Mouse (Mus musculus): ENCODE measurements around the gene Fnbp1.

Fnbp1 gene

DNA sequence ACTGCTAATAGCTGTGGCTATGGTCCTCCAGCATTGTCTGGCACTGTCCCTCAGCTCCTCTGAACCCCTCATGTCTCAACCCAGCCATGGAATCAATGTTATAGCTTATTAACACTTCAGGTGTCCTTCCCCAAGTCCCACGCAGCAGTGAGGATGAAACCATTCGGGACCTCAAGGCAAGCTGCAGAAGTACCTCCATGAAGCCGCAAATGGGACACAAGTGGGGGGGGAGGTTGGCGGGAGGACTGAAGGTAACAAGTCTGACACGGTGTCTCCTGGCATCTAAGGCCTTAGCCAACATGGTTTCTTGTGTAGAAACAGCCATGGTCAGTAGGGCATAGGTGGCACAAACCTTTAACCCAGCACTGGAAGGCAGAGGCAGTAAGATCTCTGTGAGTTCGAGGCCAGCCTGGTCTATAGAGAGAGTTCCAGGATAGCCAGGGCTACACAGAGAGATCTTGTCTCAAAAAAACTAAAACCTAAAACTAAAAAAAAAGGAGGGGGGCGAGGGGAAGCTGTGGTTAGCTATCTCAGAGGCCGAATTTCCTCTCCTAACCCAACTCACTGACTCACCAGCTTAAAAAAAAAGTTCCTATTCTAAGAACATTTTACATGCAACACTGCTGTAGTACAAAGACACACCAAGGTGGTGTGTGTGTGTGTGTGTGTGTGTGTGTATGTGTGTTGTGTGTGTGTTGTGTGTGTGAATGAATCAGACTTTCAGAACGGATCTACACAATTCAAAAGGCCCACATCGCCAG is 79.8 kb downstream of the Fnbp1 start:
- no peak for DNase-seq

GRCm38 (mm10) chr2:31060787-31061730 is 80.7 kb downstream of the Fnbp1 start:
- DNase-seq = no peak

DNA sequence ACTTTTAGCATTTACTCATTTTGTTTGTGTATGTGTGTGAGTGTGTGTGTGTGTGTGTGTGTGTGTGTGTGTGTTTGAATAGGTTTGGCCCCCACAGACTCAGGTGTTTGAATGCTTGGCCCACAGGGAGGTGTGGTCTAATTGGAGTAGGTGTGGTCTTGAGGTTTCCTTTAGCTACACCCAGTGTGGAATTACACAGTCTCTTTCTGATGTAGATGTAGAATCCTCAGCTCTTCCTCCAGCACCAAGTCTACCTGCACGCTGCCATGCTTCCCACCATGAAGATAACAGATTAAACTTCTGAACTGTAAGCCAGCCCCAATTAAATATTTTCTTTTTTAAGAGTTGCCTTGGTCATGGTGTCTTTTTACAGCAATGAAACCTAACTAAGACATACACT is 81.5 kb downstream of the Fnbp1 start:
- DNase-seq = no peak

- DNase-seq = no peak
Observed at GRCm38 (mm10) chr2:31058443-31058842, 83.4 kb downstream of the Fnbp1 start.

GRCm38 (mm10) chr2:31057549-31058177 is 84.1 kb downstream of the Fnbp1 start:
- no peak for DNase-seq

- DNase-seq = no peak
Observed at GRCm38 (mm10) chr2:31056070-31056469, 85.7 kb downstream of the Fnbp1 start.

DNA sequence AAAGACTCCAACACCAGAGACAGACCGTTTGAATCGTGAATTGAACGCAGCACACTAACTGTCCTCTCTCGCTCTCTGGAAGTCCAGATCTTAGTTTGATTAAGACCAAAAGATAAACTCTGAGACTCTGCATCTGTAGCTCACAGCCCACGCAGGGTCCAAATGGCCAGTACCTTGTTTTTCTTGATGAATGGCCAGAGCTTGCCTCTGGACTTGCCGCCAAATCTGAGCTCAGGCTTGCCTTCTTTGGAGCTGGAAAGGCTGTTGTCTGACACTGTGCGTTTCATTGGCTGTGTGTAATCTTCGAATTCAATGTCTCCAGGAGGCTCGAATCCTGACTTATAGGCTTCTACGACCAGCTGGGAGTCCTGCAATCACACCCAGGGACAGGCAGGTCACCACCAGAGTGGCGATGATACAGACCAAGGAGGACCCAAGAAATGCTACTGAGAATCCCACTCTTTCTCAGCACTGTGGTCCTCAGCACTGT is 87.9 kb downstream of the Fnbp1 start:
- no peak for DNase-seq

GRCm38 (mm10) chr2:31053426-31053825 is 88.4 kb downstream of the Fnbp1 start:
- no peak for DNase-seq

DNA sequence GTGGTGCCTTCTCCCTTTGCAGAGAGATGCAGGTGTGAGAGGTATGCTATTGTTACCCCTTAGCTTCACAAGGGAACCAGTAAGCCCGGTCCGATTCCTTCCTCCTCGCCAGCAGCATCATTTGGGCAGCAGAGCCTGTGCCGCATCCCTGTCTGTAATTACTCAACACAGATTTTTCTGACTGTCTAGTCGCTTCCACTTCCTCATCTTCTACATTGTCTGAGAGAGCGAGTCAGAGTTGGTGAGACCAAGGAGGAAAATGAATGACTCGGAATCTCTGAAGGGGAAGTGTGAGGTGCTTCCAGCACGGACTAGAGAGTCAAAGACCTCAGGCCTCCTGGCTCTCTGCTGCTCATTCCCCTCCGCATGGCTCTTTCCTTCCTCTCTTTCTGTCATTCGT is 89.4 kb downstream of the Fnbp1 start:
- no peak for DNase-seq

- DNase-seq = no peak
Observed at GRCm38 (mm10) chr2:31048037-31048436, 93.8 kb downstream of the Fnbp1 start.

- peak; percentile 76 for DNase-seq
Observed at GRCm38 (mm10) chr2:31043856-31044255, 98.0 kb downstream of the Fnbp1 start.

- no peak for DNase-seq
Observed at GRCm38 (mm10) chr2:31042881-31043280, 98.9 kb downstream of the Fnbp1 start.

- no peak for DNase-seq
Observed at GRCm38 (mm10) chr2:31041386-31041785, 100.4 kb downstream of the Fnbp1 start.

DNA sequence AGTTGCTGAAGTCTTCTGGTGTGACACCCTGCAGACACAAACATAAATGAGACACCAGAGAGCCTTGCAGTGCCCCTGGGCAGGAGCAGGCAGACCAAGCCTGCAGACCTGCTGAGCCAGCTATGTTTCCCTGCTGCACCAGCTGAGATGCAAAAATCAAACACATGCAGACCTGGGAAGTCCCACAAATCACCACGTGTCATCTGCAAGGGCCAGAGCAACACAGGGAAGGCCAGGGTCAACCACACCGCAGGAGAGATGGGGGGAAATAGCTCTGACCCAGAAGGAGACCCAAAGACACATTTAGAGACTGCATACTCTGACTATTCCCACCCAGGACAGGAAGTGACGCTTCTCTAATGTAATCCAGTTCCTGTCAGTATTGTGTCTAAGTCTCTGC is 101.3 kb downstream of the Fnbp1 start:
- no peak for DNase-seq

DNA sequence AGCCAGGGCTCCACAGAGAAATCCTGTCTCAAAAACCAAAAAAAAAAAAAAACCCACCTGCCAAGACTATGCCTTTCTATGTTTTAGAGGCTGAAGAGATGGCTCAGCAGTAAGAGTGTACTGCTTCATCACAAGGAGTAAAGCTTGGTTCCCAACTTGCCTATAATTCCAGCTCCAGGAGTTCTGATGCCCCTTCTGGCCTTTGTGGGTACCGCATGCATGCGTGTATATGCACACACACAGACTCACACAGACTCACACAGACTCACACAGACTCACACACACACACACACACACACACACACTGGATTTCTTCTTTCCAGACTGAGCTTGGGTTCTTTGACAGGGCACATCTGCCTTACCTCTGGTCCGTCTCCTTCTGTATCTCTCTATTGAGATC is 101.8 kb downstream of the Fnbp1 start:
- no peak for DNase-seq

DNA sequence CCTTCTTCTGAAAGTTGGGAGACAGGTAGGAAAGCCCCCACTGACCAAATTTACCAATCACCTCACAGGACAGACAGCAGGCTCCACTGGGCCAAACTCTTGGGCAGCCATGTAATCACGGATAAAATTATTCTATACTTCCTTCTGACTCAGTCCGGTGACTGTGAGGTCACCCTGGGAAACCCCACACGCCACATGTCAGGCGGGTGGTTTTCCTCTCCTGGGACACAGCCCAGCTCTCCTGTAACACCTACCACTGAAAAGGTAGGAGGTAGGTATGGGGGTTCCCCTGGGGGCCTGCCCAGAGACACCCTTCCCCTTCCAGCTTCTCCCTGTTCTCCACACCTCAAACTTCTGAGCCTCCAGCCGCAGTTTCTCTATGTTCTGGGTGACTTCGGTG is 105.0 kb downstream of the Fnbp1 start:
- DNase-seq = no peak

GRCm38 (mm10) chr2:31031972-31032371 is 109.8 kb downstream of the Fnbp1 start:
- peak; percentile 53 for DNase-seq

GRCm38 (mm10) chr2:31026642-31027041 is 115.2 kb downstream of the Fnbp1 start:
- DNase-seq = no peak

GRCm38 (mm10) chr2:31025458-31025857 is 116.3 kb downstream of the Fnbp1 start:
- DNase-seq = peak; percentile 81

- peak; percentile 70 for DNase-seq
Observed at GRCm38 (mm10) chr2:31024618-31025370, 117.0 kb downstream of the Fnbp1 start.

DNA sequence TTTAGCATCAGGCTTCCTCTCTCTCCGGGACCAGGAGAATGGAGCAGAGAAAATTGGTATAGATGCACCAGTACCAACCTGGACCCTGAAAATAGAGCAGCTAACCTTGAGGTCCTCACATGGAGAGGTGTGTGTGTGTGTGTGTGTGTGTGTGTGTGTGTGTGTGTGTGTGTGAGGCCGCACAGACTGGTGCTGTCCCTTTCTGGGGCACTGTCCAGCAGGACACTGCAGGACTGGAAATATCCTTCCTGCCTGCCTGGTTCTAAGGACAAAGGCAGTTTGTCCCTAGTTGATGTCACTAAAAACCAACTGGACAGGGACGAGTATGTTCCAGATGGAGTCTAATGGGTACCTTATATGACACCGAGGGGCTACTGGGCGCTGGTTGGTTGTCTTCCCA is 117.9 kb downstream of the Fnbp1 start:
- DNase-seq = no peak

- no peak for DNase-seq
Observed at GRCm38 (mm10) chr2:31020202-31020601, 121.6 kb downstream of the Fnbp1 start.

- no peak for DNase-seq
Observed at GRCm38 (mm10) chr2:31019011-31019410, 122.8 kb downstream of the Fnbp1 start.
